Mouse (Mus musculus) kidney, adult 18-20 months (tissue): ENCODE data around the gene Mbd5.
A peak's percentile ranks its signal among the peaks of the same experiment; 100 is the strongest.
"Not testable (repeated sequence)": the region's sequence is repeated elsewhere in the genome, so short reads cannot be mapped to it uniquely, and the experiment has no call there.

Source experiments
- DNase-seq: peaks from one replicate; pipeline ENCODE4 v3.0.0; 2021

The Mbd5 gene

GRCm38 (mm10) chr2:49177015-49177414 is 227.7 kb downstream of the Mbd5 start:
- no peak for DNase-seq

- DNase-seq: no peak
Observed at GRCm38 (mm10) chr2:49190984-49191383, 241.7 kb downstream of the Mbd5 start.

GRCm38 (mm10) chr2:49191695-49192094 is 242.4 kb downstream of the Mbd5 start:
- DNase-seq: no peak

- no peak for DNase-seq
Observed at GRCm38 (mm10) chr2:49204081-49204480, 254.8 kb downstream of the Mbd5 start.

- not testable (repeated sequence) for DNase-seq
Observed at GRCm38 (mm10) chr2:49205692-49206091, 256.4 kb downstream of the Mbd5 start.

- no peak for DNase-seq
Observed at GRCm38 (mm10) chr2:49209349-49209748, 260.0 kb downstream of the Mbd5 start.

- DNase-seq: no peak
Observed at GRCm38 (mm10) chr2:49210408-49210807, 261.1 kb downstream of the Mbd5 start.

- DNase-seq: no peak
Observed at GRCm38 (mm10) chr2:49229725-49230124, 280.4 kb downstream of the Mbd5 start.

- DNase-seq: no peak
Observed at GRCm38 (mm10) chr2:49234064-49234463, 284.8 kb downstream of the Mbd5 start.

GRCm38 (mm10) chr2:49241715-49242114 is 292.4 kb downstream of the Mbd5 start:
- DNase-seq: no peak

- no peak for DNase-seq
Observed at GRCm38 (mm10) chr2:49264092-49264491, 314.8 kb downstream of the Mbd5 start.

- no peak for DNase-seq
Observed at GRCm38 (mm10) chr2:49272295-49272967, 323.1 kb downstream of the Mbd5 start.

- no peak for DNase-seq
Observed at GRCm38 (mm10) chr2:49276017-49276722, 326.9 kb downstream of the Mbd5 start.

GRCm38 (mm10) chr2:49280496-49280895 is 331.2 kb downstream of the Mbd5 start:
- no peak for DNase-seq

GRCm38 (mm10) chr2:49283583-49283982 is 334.3 kb downstream of the Mbd5 start:
- no peak for DNase-seq

GRCm38 (mm10) chr2:49286965-49287364 is 337.7 kb downstream of the Mbd5 start:
- DNase-seq: no peak

- no peak for DNase-seq
Observed at GRCm38 (mm10) chr2:49291709-49292108, 342.4 kb downstream of the Mbd5 start.

- DNase-seq: peak; percentile 88
Observed at GRCm38 (mm10) chr2:49312629-49313447, 363.5 kb downstream of the Mbd5 start.

GRCm38 (mm10) chr2:49333594-49333993 is 384.3 kb downstream of the Mbd5 start:
- DNase-seq: no peak

GRCm38 (mm10) chr2:49335267-49335666 is 386.0 kb downstream of the Mbd5 start:
- no peak for DNase-seq

- DNase-seq: no peak
Observed at GRCm38 (mm10) chr2:49344287-49344686, 395.0 kb downstream of the Mbd5 start.

GRCm38 (mm10) chr2:49345786-49346185 is 396.5 kb downstream of the Mbd5 start:
- no peak for DNase-seq

GRCm38 (mm10) chr2:49349813-49350212 is 400.5 kb downstream of the Mbd5 start:
- DNase-seq: peak; percentile 93

- no peak for DNase-seq
Observed at GRCm38 (mm10) chr2:49350852-49351251, 401.5 kb downstream of the Mbd5 start.
